Mouse (Mus musculus) megakaryocyte, embryonic 14.5 days (primary cell): Measurements from ENCODE around the gene Olfr1501.

Experiments
- FLI1 ChIP-seq: IDR thresholded peaks from 2 replicates; pipeline ENCODE4 v1.6.1; 2012; ENCODE audit warnings: low read length, inconsistent platforms, mixed read lengths
- GATA1 ChIP-seq: IDR thresholded peaks from 3 replicates; pipeline ENCODE4 v1.6.1; 2012; ENCODE audit warnings: mixed read lengths, low read length, inconsistent platforms, borderline replicate concordance

DNA sequence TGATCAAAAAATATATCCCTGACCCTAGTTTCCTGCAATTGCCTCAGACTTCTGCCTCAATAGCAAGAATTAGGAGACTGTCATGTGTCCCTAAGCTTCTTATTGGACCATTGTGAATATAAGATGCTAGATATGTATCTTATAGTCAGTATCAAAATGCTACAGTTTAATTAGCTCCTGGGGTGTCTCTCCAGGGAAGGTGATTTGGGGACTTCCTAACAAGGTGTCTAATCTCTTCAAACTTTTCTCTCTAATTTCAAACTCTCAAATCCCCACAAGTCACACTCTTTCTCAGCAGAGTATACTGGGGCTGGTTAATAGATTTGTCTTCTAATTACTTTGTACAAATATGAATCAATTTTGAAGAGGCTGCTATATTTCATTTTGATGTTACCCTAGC, 52.4 kb downstream of the Olfr1501 start, which contains the start of gene Olfr1497:
- TF ChIP-seq GATA1 (no peak), FLI1 (no peak)
